Mouse (Mus musculus): ENCODE results near the gene Gpc6.

DNA sequence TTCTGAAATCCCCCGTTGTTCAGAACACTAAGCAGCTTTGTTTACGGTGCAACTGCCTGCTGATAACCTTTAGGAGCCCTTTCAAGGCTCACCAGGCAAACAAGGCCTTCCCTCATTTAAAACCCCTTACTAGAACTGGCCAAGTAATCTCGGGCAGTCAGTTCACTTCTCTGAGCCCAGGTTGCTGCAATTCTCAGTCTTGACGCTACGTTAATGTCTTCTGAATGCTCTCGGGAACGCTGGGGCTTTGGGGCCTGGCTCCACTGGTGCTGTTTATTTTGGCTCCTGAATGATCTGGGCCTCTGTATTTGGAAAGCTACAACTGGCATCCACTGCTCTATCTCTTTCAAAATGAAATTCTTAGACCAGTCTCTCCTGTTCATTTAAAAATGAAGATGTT lies 985.2 kb downstream of the Gpc6 start:
- no peak for TF ChIP-seq CTCF (IDR thresholded peaks at IDR 0.05; ENCODE audit: low read depth)
- no peak for TF ChIP-seq EP300 (optimal IDR thresholded peaks at IDR 0.05)

Data from stomach, postnatal 0 days (tissue).